Mouse (Mus musculus) spleen, adult 2 months (tissue): ENCODE results near the gene Cdc37l1.

Experiments
- CTCF ChIP-seq: fragments of 200-500 bp; IDR thresholded peaks from 2 replicates; pipeline ENCODE4 v1.5.1; 2011; ENCODE audit warnings: mild to moderate bottlenecking, inconsistent platforms; ENCODE audit not compliant: insufficient read depth, insufficient read length, insufficient replicate concordance; ENCODE audit errors: extremely low read depth
- POLR2A ChIP-seq: fragments of 200-500 bp; IDR thresholded peaks from 2 replicates; pipeline ENCODE4 v1.6.1; 2011; ENCODE audit warnings: low read depth, low read length, inconsistent platforms

DNA sequence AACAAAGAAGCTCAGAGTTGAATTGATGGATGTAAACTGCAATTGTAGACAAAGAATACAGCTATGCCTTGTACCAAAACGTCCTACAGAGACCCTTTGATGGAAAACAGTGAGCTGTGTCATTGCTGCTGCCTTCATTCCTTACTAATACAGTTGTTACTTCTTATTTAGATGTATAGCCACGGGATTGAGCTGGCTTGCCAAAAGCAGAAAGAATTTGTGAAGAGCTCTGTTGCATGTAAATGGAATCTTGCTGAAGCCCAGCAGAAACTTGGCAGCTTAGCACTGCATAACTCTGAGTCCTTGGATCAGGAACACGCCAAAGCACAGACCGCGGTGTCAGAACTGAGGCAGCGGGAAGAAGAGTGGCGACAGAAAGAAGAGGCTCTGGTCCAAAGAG, 4.7 kb downstream of the Cdc37l1 start:
- TF ChIP-seq CTCF (no peak), POLR2A (no peak)
